Mouse (Mus musculus) bone marrow macrophage, adult 2 months (primary cell): ENCODE results near the gene C1ra.

Experiments
- CTCF ChIP-seq: IDR thresholded peaks from 2 replicates; pipeline ENCODE4 v1.5.1; 2012; ENCODE audit warnings: low read depth, mild to moderate bottlenecking, low read length, moderate library complexity
- POLR2A ChIP-seq: IDR thresholded peaks from 2 replicates; pipeline ENCODE4 v1.6.1; 2012; ENCODE audit warnings: mild to moderate bottlenecking, low read depth, low read length, borderline replicate concordance

GRCm38 (mm10) chr6:124477922-124478651 is 34.1 kb upstream of the C1ra start:
- TF ChIP-seq POLR2A (no peak), CTCF (no peak)
